Mouse (Mus musculus): Measurements from ENCODE around the gene Ttc28.

DNA sequence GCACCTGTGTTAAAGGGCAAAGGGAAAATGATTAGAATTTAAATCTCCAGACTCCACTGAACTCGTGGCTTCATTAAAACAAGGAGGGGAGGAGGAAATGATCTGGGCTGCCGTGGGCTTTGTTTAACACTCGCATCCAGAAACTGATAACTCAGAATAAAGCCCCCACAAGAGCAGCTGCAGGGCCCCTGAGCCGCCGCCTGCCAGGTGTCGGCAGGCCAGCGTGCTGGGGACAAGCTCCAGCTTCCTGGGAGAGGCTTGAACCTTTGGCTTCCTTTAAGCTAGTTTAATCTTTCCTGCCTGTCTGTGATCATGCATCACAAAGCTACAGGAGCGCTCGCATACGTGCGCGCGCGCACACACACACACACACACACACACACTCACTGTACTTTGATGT is 145.9 kb downstream of the Ttc28 start:
- no peak for TF ChIP-seq GATA1 (IDR thresholded peaks at IDR 0.05; ENCODE audit: borderline replicate concordance, low read length)
- no peak for TF ChIP-seq FLI1 (IDR thresholded peaks at IDR 0.05; ENCODE audit: low read length)
